Mouse (Mus musculus): ENCODE measurements around the gene Sytl4.

- TF ChIP-seq POLR2A (IDR thresholded peaks at IDR 0.05; ENCODE audit: low read depth, low read length) = no peak
- no peak for TF ChIP-seq CTCF (IDR thresholded peaks at IDR 0.05; ENCODE audit: extremely low read depth, insufficient read depth, insufficient read length, insufficient replicate concordance)
Observed at GRCm38 (mm10) chrX:133954661-133955060, 27.0 kb downstream of the Sytl4 start.

All from spleen, adult 2 months (tissue).